In the genomic region with DNA sequence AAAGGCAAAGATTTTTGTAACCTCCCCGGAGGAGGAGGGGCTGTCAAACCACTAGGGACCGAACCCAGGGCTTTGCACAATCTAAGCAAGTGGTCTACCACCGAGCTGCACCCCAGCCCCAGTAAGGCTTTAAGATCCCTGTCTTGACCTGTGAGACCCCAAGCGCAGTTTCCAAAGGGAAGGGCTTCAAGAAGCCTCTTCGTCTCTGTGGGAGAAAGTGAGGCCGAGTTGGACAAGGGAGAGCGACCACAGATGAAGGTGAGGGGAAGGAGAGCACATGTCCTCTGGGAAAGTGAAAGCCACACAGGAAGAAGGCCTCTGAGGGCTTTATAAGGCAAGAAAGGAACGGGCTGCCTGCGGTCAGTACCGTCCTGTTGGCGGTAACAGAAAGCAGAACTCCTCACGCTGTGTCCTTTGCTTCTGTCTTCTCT, we compare ENCODE assay signal across 9 mouse cellular contexts. TPM values are rescaled to one million over a fixed set of nuclear protein-coding genes. Genes with fewer than 3 reads are reported as not detected.
DNase-seq lines count a peak whose midpoint lies in the region; ATAC-seq and TF ChIP-seq lines count a peak whose summit lies in the region.
"Had no signal": no experiment of that assay in that cellular context is flagged by ENCODE, and none has a peak within 500 bp of the region (broad histone marks: within the 10 kb centered on the region; RNA-seq: fewer than 3 reads in every experiment).

No protein-coding gene starts in this region.

- H3K9me3 ChIP-seq in kidney, postnatal 0 days (replicated peaks; ENCODE audit: low read length), result no peaks in the 10 kb centered on the region
- H3K9me3 ChIP-seq in kidney, embryonic 14.5 days (ENCODE audit: control insufficient read depth, low read length), result no peaks in the 10 kb centered on the region
- H3K9me3 ChIP-seq: limb, embryonic 15.5 days had no signal

- H3K9ac ChIP-seq in kidney, postnatal 0 days (ENCODE audit: low read depth, low read length), result no peak overlapping the region
- H3K9ac ChIP-seq in kidney, embryonic 14.5 days (ENCODE audit: low read depth, low read length), result no peak overlapping the region
- H3K9ac ChIP-seq: limb, embryonic 15.5 days had no signal

- no peak for TF ChIP-seq POLR2A in bone marrow, adult 2 months (IDR thresholded peaks at IDR 0.05; ENCODE audit: borderline replicate concordance, control insufficient read depth, low read depth, low read length)

- H3K4me2 ChIP-seq in kidney, postnatal 0 days (ENCODE audit: low read length), result no peak overlapping the region
- H3K4me2 ChIP-seq in kidney, embryonic 14.5 days (replicated peaks; ENCODE audit: low read depth, low read length), result no peak overlapping the region
- H3K4me2 ChIP-seq: limb, embryonic 15.5 days had no signal

- no peaks in the 10 kb centered on the region for H3K27me3 ChIP-seq in kidney, postnatal 0 days (ENCODE audit: insufficient read depth, low read length)
- H3K27me3 ChIP-seq in kidney, embryonic 14.5 days (ENCODE audit: control insufficient read depth, insufficient read depth, low read length), result no peaks in the 10 kb centered on the region
- H3K27me3 ChIP-seq: limb, embryonic 15.5 days had no signal

- peak; percentile 25 for DNase-seq in kidney, postnatal 0 days (ENCODE audit: low spot score)
- peak; percentile 6 to 46 for DNase-seq in kidney, postnatal 25 days
- DNase-seq in cerebellum, postnatal 36 days, result no peak
- no peak for DNase-seq in layer of hippocampus, postnatal 14 days (ENCODE audit: low spot score in 2 of 2)

- no peak overlapping the region for H3K27ac ChIP-seq in kidney, postnatal 0 days
- H3K27ac ChIP-seq in kidney, embryonic 14.5 days (ENCODE audit: low read depth, low read length), result no peak overlapping the region
- H3K27ac ChIP-seq in bone marrow, adult 2 months (ENCODE audit: control insufficient read depth, insufficient read depth, low read depth, low read length, poor library complexity), result peak overlapping the region; percentile 82
- H3K27ac ChIP-seq: limb, embryonic 15.5 days had no signal

- no peak for ATAC-seq in kidney, postnatal 0 days (replicated peaks; ENCODE audit: low FRiP score, low read depth)
- no peak for ATAC-seq in kidney, embryonic 14.5 days (ENCODE audit: low FRiP score, low TSS enrichment)
- ATAC-seq in megakaryocyte progenitor cell, adult 5-6 weeks (replicated peaks; ENCODE audit: poor library complexity), result peak; percentile 91
- no peak for ATAC-seq in frontal cortex, adult (ENCODE audit: low TSS enrichment)

- WGBS in kidney, postnatal 0 days, result 67% methylated on average over 12 of the region's 12 CpGs
- WGBS in kidney, embryonic 14.5 days, result 67% methylated on average over 12 of the region's 12 CpGs
- WGBS in bone marrow, adult 2 months, result 2% methylated on average over 12 of the region's 12 CpGs

- no peaks in the 10 kb centered on the region for H3K36me3 ChIP-seq in kidney, postnatal 0 days (ENCODE audit: insufficient read depth, low read length)
- H3K36me3 ChIP-seq in kidney, embryonic 14.5 days (ENCODE audit: control insufficient read depth, insufficient read depth, low read length), result no peaks in the 10 kb centered on the region
- H3K36me3 ChIP-seq: limb, embryonic 15.5 days had no signal

- H3K4me3 ChIP-seq in kidney, postnatal 0 days (replicated peaks; ENCODE audit: low read depth, low read length), result no peak overlapping the region
- H3K4me3 ChIP-seq in kidney, embryonic 14.5 days (ENCODE audit: low read length), result no peak overlapping the region
- peak overlapping the region; percentile 24 for H3K4me3 ChIP-seq in bone marrow, adult 2 months (replicated peaks; ENCODE audit: control insufficient read depth, low read depth, low read length)
- H3K4me3 ChIP-seq: limb, embryonic 15.5 days had no signal

- no peaks in the 10 kb centered on the region for H3K4me1 ChIP-seq in kidney, postnatal 0 days (replicated peaks; ENCODE audit: insufficient read depth, low read length)
- H3K4me1 ChIP-seq in kidney, embryonic 14.5 days (ENCODE audit: control insufficient read depth, insufficient read depth, low read length), result no peaks in the 10 kb centered on the region
- peaks cover 4% of the 10 kb centered on the region; the same call in 1 of the 2 replicates for H3K4me1 ChIP-seq in bone marrow, adult 2 months (ENCODE audit: control insufficient read depth, insufficient read depth, low read length)
- H3K4me1 ChIP-seq: limb, embryonic 15.5 days had no signal

- TF ChIP-seq CTCF in kidney, postnatal 0 days (IDR thresholded peaks at IDR 0.05; ENCODE audit: low read depth), result no peak
- TF ChIP-seq CTCF in bone marrow, adult 2 months (IDR thresholded peaks at IDR 0.05; ENCODE audit: control insufficient read depth, insufficient read depth, low read length), result no peak

RNA-seq across cellular contexts. Expression of a gene that starts 10.4 kb away (rescaled TPM):
- not detected in 2 replicates for polyA plus RNA-seq in kidney, postnatal 0 days (2015; fragmentation: Nextera tagmentation; extraction: Ambion mirVana)
- not detected in 2 replicates for polyA plus RNA-seq in kidney, embryonic 14.5 days (2014; fragmentation: Nextera tagmentation; extraction: Ambion mirVana)
- 3.3 and 6.1 TPM in 2 replicates for polyA plus RNA-seq in bone marrow, adult 2 months (2011; ENCODE audit: insufficient read depth, insufficient read length, low replicate concordance, missing spikeins)
- 103 and 110 TPM in 2 replicates for total RNA-seq in megakaryocyte progenitor cell, adult 5-6 weeks (2015)
- total RNA-seq in megakaryocyte progenitor cell, adult 5-6 weeks (2017), result 81.8 and 101 TPM in 2 replicates
- total RNA-seq in layer of hippocampus, postnatal 14 days (2021), result not detected

RNA-seq across cellular contexts. Expression of a gene that starts 24.6 kb away (rescaled TPM):
- polyA plus RNA-seq in kidney, postnatal 0 days (2015; fragmentation: Nextera tagmentation; extraction: Ambion mirVana), result 13.9 and 15.3 TPM in 2 replicates
- 14.4 and 18.7 TPM in 2 replicates for polyA plus RNA-seq in kidney, embryonic 14.5 days (2014; fragmentation: Nextera tagmentation; extraction: Ambion mirVana)
- polyA plus RNA-seq in bone marrow, adult 2 months (2011; ENCODE audit: insufficient read depth, insufficient read length, low replicate concordance, missing spikeins), result 22.6 and 50.5 TPM in 2 replicates
- total RNA-seq in megakaryocyte progenitor cell, adult 5-6 weeks (2015), result 180 and 190 TPM in 2 replicates
- 116 and 133 TPM in 2 replicates for total RNA-seq in megakaryocyte progenitor cell, adult 5-6 weeks (2017)
- 10 to 100 TPM; 10.6 to 11.7 TPM for total RNA-seq in layer of hippocampus, postnatal 14 days (2021)

RNA-seq across cellular contexts. Expression of a gene that starts 56.9 kb away (rescaled TPM):
- 7.1 and 8.1 TPM in 2 replicates for polyA plus RNA-seq in kidney, postnatal 0 days (2015; fragmentation: Nextera tagmentation; extraction: Ambion mirVana)
- 10.8 and 14.5 TPM in 2 replicates for polyA plus RNA-seq in kidney, embryonic 14.5 days (2014; fragmentation: Nextera tagmentation; extraction: Ambion mirVana)
- polyA plus RNA-seq in bone marrow, adult 2 months (2011; ENCODE audit: insufficient read depth, insufficient read length, low replicate concordance, missing spikeins), result 4.4 and 6.0 TPM in 2 replicates
- 16.3 and 16.5 TPM in 2 replicates for total RNA-seq in megakaryocyte progenitor cell, adult 5-6 weeks (2015)
- 19.7 and 22.8 TPM in 2 replicates for total RNA-seq in megakaryocyte progenitor cell, adult 5-6 weeks (2017)
- total RNA-seq in layer of hippocampus, postnatal 14 days (2021), result 10 to 100 TPM; 42.8 to 43.1 TPM

RNA-seq across cellular contexts. Expression of a gene that starts 57.0 kb away (rescaled TPM):
- polyA plus RNA-seq in kidney, postnatal 0 days (2015; fragmentation: Nextera tagmentation; extraction: Ambion mirVana), result 18.6 and 20.2 TPM in 2 replicates
- 17.7 and 22.4 TPM in 2 replicates for polyA plus RNA-seq in kidney, embryonic 14.5 days (2014; fragmentation: Nextera tagmentation; extraction: Ambion mirVana)
- 14.0 and 15.5 TPM in 2 replicates for polyA plus RNA-seq in bone marrow, adult 2 months (2011; ENCODE audit: insufficient read depth, insufficient read length, low replicate concordance, missing spikeins)
- total RNA-seq in megakaryocyte progenitor cell, adult 5-6 weeks (2015), result 9.5 and 9.9 TPM in 2 replicates
- 19.6 and 21.6 TPM in 2 replicates for total RNA-seq in megakaryocyte progenitor cell, adult 5-6 weeks (2017)
- total RNA-seq in layer of hippocampus, postnatal 14 days (2021), result 10 to 100 TPM; 10.7 to 12.8 TPM

Comparison
In these comparisons a context has a peak if more than half of its experiments do, and no peak if none do; other contexts are left out.
1. DNase-seq: peak in kidney, postnatal 0 days (single experiment) and kidney, postnatal 25 days (2 of 2); none in cerebellum, postnatal 36 days (0 of 2) and layer of hippocampus, postnatal 14 days (0 of 2).